Mouse (Mus musculus) forebrain, embryonic 15.5 days (tissue): ENCODE measurements around the gene Ube4b. TPM values are rescaled to one million over a fixed set of nuclear protein-coding genes. Genes with fewer than 3 reads are reported as not detected.
"Not testable (repeated sequence)": the region's sequence is repeated elsewhere in the genome, so short reads cannot be mapped to it uniquely, and the experiment has no call there.

ENCODE experiments used
- ATAC-seq: fragments of 200-750 bp; cut with Nextera tagmentation; replicated peaks from 2 replicates; pipeline ENCODE4 v1.8.0; 2017; ENCODE audit warnings: mild to moderate bottlenecking, moderate TSS enrichment, moderate library complexity
- H3K27ac ChIP-seq: fragments of 300-500 bp; sonication (generic); replicated peaks from 2 replicates; pipeline ENCODE4 v1.5.1; 2015; ENCODE audit warnings: mild to moderate bottlenecking, inconsistent platforms
- H3K27me3 ChIP-seq: fragments of 300-500 bp; sonication (generic); 2 replicates; pipeline ENCODE4 v1.6.1; 2015; ENCODE audit warnings: inconsistent platforms
- H3K36me3 ChIP-seq: fragments of 300-500 bp; sonication (generic); 2 replicates; pipeline ENCODE4 v1.6.1; 2015; ENCODE audit warnings: mild to moderate bottlenecking, inconsistent platforms
- H3K4me1 ChIP-seq: fragments of 300-500 bp; sonication (generic); 2 replicates; pipeline ENCODE4 v1.6.1; 2015; ENCODE audit warnings: inconsistent platforms
- H3K4me2 ChIP-seq: fragments of 300-500 bp; sonication (generic); replicated peaks from 2 replicates; pipeline ENCODE4 v1.6.1; 2015; ENCODE audit warnings: mild to moderate bottlenecking, inconsistent platforms
- H3K4me3 ChIP-seq: fragments of 300-500 bp; sonication (generic); 2 replicates; pipeline ENCODE4 v1.5.1; 2015; ENCODE audit warnings: mild to moderate bottlenecking, inconsistent platforms
- H3K9ac ChIP-seq: fragments of 300-500 bp; sonication (generic); replicated peaks from 2 replicates; pipeline ENCODE4 v1.6.1; 2015; ENCODE audit warnings: mild to moderate bottlenecking, inconsistent platforms
- H3K9me3 ChIP-seq: fragments of 300-500 bp; sonication (generic); 2 replicates; pipeline ENCODE4 v1.6.1; 2016; ENCODE audit warnings: inconsistent platforms
- WGBS: fragments of 180-500 bp; shearing (Covaris S2); methylation state at CpG from one replicate; pipeline ENCODE4 v1.1.7; 2015; ENCODE audit warnings: mixed read lengths; 5-methylcytosine and 5-hydroxymethylcytosine counted together
- polyA plus RNA-seq: library from polyadenylated mRNA; unstranded; fragments of >200 nt; fragmentation: Nextera tagmentation; extraction: Ambion mirVana; gene quantifications from 2 replicates; pipeline ENCODE4 v1.2.1, GENCODE M21; 2015

Gene Ube4b
- 58.0 and 58.4 TPM in 2 replicates for polyA plus RNA-seq

GRCm38 (mm10) chr4:149426325-149427199 lies at the start of gene Ube4b:
Gene Ube4b (minus strand): TSS chr4:149426749.
- peaks cover 33% of the 10 kb centered on the region for H3K4me1 ChIP-seq
- peak within 1 kb of the TSS; percentile 95 for H3K9ac ChIP-seq
- H3K36me3 ChIP-seq, result no peaks in the 10 kb centered on the region
- WGBS, result under 1% methylated on average over 48 of the region's 50 CpGs
- peak within 1 kb of the TSS; percentile 81 for H3K4me2 ChIP-seq
- peak within 1 kb of the TSS; percentile 99 for H3K4me3 ChIP-seq
- ATAC-seq, result peak; percentile 96
- H3K27me3 ChIP-seq, result no peaks in the 10 kb centered on the region
- peak within 1 kb of the TSS; percentile 100 for H3K27ac ChIP-seq
- H3K9me3 ChIP-seq, result no peaks in the 10 kb centered on the region

- Histone ChIP-seq H3K27ac (no peak overlapping the region), H3K4me1 (no peaks in the 10 kb centered on the region), H3K9me3 (no peaks in the 10 kb centered on the region), H3K4me2 (no peak overlapping the region), H3K36me3 (peaks cover 12% of the 10 kb centered on the region), H3K9ac (no peak overlapping the region), H3K27me3 (no peaks in the 10 kb centered on the region), H3K4me3 (no peak overlapping the region)
- WGBS, result 86% methylated on average over 7 of the region's 7 CpGs
- no peak for ATAC-seq
These were observed 48.5 kb upstream of the Ube4b start for GRCm38 (mm10) chr4:149475096-149475495.

DNA sequence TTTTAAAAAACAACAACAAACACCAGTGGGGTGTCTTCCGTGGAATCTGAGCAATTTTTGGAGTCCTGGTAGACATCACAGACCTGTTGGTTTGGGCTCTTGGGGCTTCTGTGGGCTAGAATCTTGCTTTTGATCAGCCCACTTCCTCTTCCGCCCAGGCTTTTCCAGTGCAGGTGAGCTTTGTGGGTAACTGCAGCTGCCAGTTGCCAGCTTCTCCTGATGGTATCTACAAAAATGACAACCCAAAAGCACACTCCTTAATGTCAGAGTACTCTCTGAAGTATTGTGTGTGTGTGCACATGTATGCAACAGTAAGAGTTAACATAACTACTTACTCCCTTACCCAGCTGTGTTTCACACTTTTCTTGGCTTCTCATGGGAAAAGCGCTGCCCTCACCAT lies 43.0 kb upstream of the Ube4b start:
- H3K27ac ChIP-seq, result no peak overlapping the region
- H3K4me1 ChIP-seq, result no peaks in the 10 kb centered on the region
- no peak overlapping the region for H3K9ac ChIP-seq
- no peak overlapping the region for H3K4me3 ChIP-seq
- H3K9me3 ChIP-seq, result no peaks in the 10 kb centered on the region
- H3K36me3 ChIP-seq, result peaks cover 26% of the 10 kb centered on the region
- whole genome bisulfite sequencing, result 99% methylated on average over 3 of the region's 3 CpGs
- H3K27me3 ChIP-seq, result no peaks in the 10 kb centered on the region
- H3K4me2 ChIP-seq, result no peak overlapping the region
- ATAC-seq, result no peak

DNA sequence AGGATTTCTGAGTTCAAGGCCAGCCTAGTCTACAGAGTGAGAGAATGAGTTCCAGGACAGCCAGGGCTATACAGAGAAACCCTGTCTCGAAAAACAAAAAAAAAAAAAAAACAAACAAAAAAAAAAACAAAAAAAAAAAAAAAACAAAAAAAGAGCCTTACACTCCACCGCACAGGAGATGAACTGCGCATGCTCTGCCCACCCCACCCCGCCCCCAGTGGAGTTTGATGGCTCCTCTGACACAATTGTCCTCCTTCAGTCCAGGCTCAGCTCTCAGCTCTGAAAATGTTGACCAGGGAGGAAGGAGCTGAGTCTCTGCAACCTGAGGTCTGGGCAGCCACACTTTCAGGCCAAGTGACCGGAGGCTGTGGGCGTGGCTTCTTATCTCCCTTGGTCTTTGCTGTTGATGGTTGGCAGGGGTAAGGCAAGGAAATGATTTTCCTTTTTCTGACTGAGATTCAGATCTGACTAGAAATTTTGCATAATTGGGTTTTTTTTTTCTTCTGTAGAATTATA lies 36.9 kb upstream of the Ube4b start:
- no peak overlapping the region for H3K4me2 ChIP-seq
- H3K9ac ChIP-seq, result no peak overlapping the region
- H3K4me3 ChIP-seq, result no peak overlapping the region
- no peak overlapping the region for H3K27ac ChIP-seq
- no peaks in the 10 kb centered on the region for H3K4me1 ChIP-seq
- ATAC-seq, result no peak
- peaks cover 6% of the 10 kb centered on the region; the same call in 1 of the 2 replicates for H3K36me3 ChIP-seq
- H3K27me3 ChIP-seq, result no peaks in the 10 kb centered on the region
- H3K9me3 ChIP-seq, result no peaks in the 10 kb centered on the region
- 81% methylated on average over 6 of the region's 6 CpGs for WGBS

GRCm38 (mm10) chr4:149462305-149462971 lies 35.9 kb upstream of the Ube4b start:
- Histone ChIP-seq H3K4me2 (no peak overlapping the region), H3K9me3 (no peaks in the 10 kb centered on the region), H3K4me3 (no peak overlapping the region), H3K27ac (no peak overlapping the region), H3K27me3 (no peaks in the 10 kb centered on the region), H3K9ac (no peak overlapping the region), H3K4me1 (no peaks in the 10 kb centered on the region), H3K36me3 (peaks cover 2% of the 10 kb centered on the region; the same call in 1 of the 2 replicates)
- WGBS, result 84% methylated on average over 6 of the region's 6 CpGs
- no peak for ATAC-seq

GRCm38 (mm10) chr4:149461579-149462304 lies 35.2 kb upstream of the Ube4b start:
- Histone ChIP-seq H3K36me3 (no peaks in the 10 kb centered on the region), H3K9ac (no peak overlapping the region), H3K4me2 (no peak overlapping the region), H3K27me3 (no peaks in the 10 kb centered on the region), H3K27ac (no peak overlapping the region), H3K4me1 (no peaks in the 10 kb centered on the region), H3K9me3 (no peaks in the 10 kb centered on the region), H3K4me3 (no peak overlapping the region)
- no peak for ATAC-seq
- 65% methylated on average over 5 of the region's 7 CpGs for WGBS

- WGBS, result 96% methylated on average over 2 of the region's 2 CpGs
- not testable (repeated sequence) for H3K36me3 ChIP-seq, H3K4me3 ChIP-seq, H3K27ac ChIP-seq, H3K27me3 ChIP-seq, H3K9me3 ChIP-seq, ATAC-seq, H3K4me2 ChIP-seq, H3K4me1 ChIP-seq, H3K9ac ChIP-seq
These were observed 33.9 kb upstream of the Ube4b start for GRCm38 (mm10) chr4:149460475-149460874.

DNA sequence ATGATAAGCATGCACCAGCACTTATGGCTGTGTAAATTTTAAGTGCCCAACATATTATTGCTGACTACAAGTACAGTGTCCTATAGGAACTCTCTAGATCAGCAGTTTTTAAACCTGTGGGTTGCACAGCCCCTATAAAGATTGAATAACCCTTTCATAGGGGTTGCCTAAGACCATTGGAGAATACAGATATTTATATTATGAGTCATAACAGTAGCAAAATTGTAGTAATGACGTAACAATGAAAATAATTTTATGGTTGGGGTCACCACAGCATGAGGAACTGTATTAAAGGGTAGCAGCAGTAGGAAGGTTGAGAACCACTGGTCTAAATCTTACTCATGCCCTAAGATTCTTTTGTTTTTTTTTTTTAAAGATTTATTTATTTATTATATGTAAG lies 32.9 kb upstream of the Ube4b start:
- Histone ChIP-seq H3K9me3 (no peaks in the 10 kb centered on the region), H3K4me1 (no peaks in the 10 kb centered on the region), H3K4me2 (no peak overlapping the region), H3K36me3 (no peaks in the 10 kb centered on the region), H3K27me3 (no peaks in the 10 kb centered on the region), H3K4me3 (no peak overlapping the region), H3K27ac (no peak overlapping the region), H3K9ac (no peak overlapping the region)
- ATAC-seq, result no peak
- WGBS, result 87% methylated on average over 1 of the region's 1 CpGs

- Histone ChIP-seq H3K4me1 (no peaks in the 10 kb centered on the region), H3K4me2 (no peak overlapping the region), H3K36me3 (no peaks in the 10 kb centered on the region), H3K9me3 (no peaks in the 10 kb centered on the region), H3K4me3 (no peak overlapping the region), H3K9ac (no peak overlapping the region), H3K27me3 (no peaks in the 10 kb centered on the region), H3K27ac (no peak overlapping the region)
- ATAC-seq, result no peak
- WGBS, result 67% methylated on average over 5 of the region's 5 CpGs
These were observed 32.0 kb upstream of the Ube4b start for GRCm38 (mm10) chr4:149458526-149458925.

- no peaks in the 10 kb centered on the region for H3K36me3 ChIP-seq
- H3K4me3 ChIP-seq, result no peak overlapping the region
- no peak for ATAC-seq
These were observed 31.4 kb upstream of the Ube4b start for GRCm38 (mm10) chr4:149457831-149458430.

GRCm38 (mm10) chr4:149457163-149457562 lies 30.6 kb upstream of the Ube4b start:
- not testable (repeated sequence) for H3K4me1 ChIP-seq, H3K9ac ChIP-seq, H3K27ac ChIP-seq, H3K36me3 ChIP-seq, ATAC-seq, H3K4me3 ChIP-seq, H3K27me3 ChIP-seq, H3K4me2 ChIP-seq, H3K9me3 ChIP-seq
- 89% methylated on average over 27 of the region's 27 CpGs for WGBS

More at GRCm38 (mm10) chr4:149457831-149458430, 31.4 kb upstream of the Ube4b start:
- Histone ChIP-seq H3K9ac (no peak overlapping the region), H3K4me2 (no peak overlapping the region), H3K27ac (no peak overlapping the region), H3K9me3 (no peaks in the 10 kb centered on the region), H3K27me3 (no peaks in the 10 kb centered on the region), H3K4me1 (no peaks in the 10 kb centered on the region)
- 68% methylated on average over 6 of the region's 6 CpGs for WGBS
